Mouse (Mus musculus) heart, adult 8-10 months (tissue): ENCODE results near the gene H2al1a. TPM values are rescaled to one million over a fixed set of nuclear protein-coding genes. Genes with fewer than 3 reads are reported as not detected.
A peak's percentile ranks its signal among the peaks of the same experiment; 100 is the strongest.
"Not testable (repeated sequence)": the region's sequence is repeated elsewhere in the genome, so short reads cannot be mapped to it uniquely, and the experiment has no call there.

Experiments
- DNase-seq: peaks from one replicate; pipeline ENCODE4 v3.0.0; 2022; ENCODE audit warnings: low spot score
- total RNA-seq, 4 experiments: library from RNA; stranded (reverse); gene quantifications; 2 replicates each; pipeline ENCODE4 v1.2.4; 2022

Gene H2al1a
- not detected for total RNA-seq

- not testable (repeated sequence) for DNase-seq
Measured at GRCm38 (mm10) chrX:11298957-11299356, at the start of gene H2al1a. H2al1a (plus strand) TSS chrX:11299257.

GRCm38 (mm10) chrX:11250155-11250554 is 48.9 kb upstream of the H2al1a start:
- DNase-seq = no peak

- no peak for DNase-seq
Measured at GRCm38 (mm10) chrX:11254062-11254461, 45.0 kb upstream of the H2al1a start.

GRCm38 (mm10) chrX:11254521-11255207 is 44.4 kb upstream of the H2al1a start:
- no peak for DNase-seq

- no peak for DNase-seq
Measured at GRCm38 (mm10) chrX:11255564-11256360, 43.3 kb upstream of the H2al1a start.

GRCm38 (mm10) chrX:11264918-11265317 is 34.1 kb upstream of the H2al1a start:
- DNase-seq = no peak

- DNase-seq = peak; percentile 29
Measured at GRCm38 (mm10) chrX:11267791-11268190, 31.3 kb upstream of the H2al1a start.

GRCm38 (mm10) chrX:11269074-11269473 is 30.0 kb upstream of the H2al1a start:
- no peak for DNase-seq

GRCm38 (mm10) chrX:11273190-11273589 is 25.9 kb upstream of the H2al1a start:
- DNase-seq = no peak

GRCm38 (mm10) chrX:11277083-11277482 is 22.0 kb upstream of the H2al1a start:
- DNase-seq = no peak

- DNase-seq = no peak
Measured at GRCm38 (mm10) chrX:11280741-11281140, 18.3 kb upstream of the H2al1a start.

- peak; percentile 7 for DNase-seq
Measured at GRCm38 (mm10) chrX:11288306-11288882, 10.7 kb upstream of the H2al1a start.

GRCm38 (mm10) chrX:11289244-11289643 is 9.8 kb upstream of the H2al1a start:
- DNase-seq = no peak

GRCm38 (mm10) chrX:11302132-11302531 is 3.1 kb downstream of the H2al1a start, which contains the start of gene H2al1b:
H2al1b (plus strand) TSS chrX:11302432.
- DNase-seq = not testable (repeated sequence)

- not testable (repeated sequence) for DNase-seq
Measured at GRCm38 (mm10) chrX:11305355-11305754, 6.3 kb downstream of the H2al1a start, which contains the start of gene H2al1c. H2al1c (plus strand) TSS chrX:11305655.

- DNase-seq = not testable (repeated sequence)
Measured at GRCm38 (mm10) chrX:11308524-11308923, 9.5 kb downstream of the H2al1a start, which contains the start of gene H2al1d. H2al1d (plus strand) TSS chrX:11308824.

- not testable (repeated sequence) for DNase-seq
Measured at GRCm38 (mm10) chrX:11311634-11312033, 12.6 kb downstream of the H2al1a start, which contains the start of gene H2al1e. H2al1e (plus strand) TSS chrX:11311934.

- DNase-seq = not testable (repeated sequence)
Measured at GRCm38 (mm10) chrX:11314858-11315257, 15.8 kb downstream of the H2al1a start, which contains the start of gene H2al1f. H2al1f (plus strand) TSS chrX:11315158.

- not testable (repeated sequence) for DNase-seq
Measured at GRCm38 (mm10) chrX:11317956-11318355, 18.9 kb downstream of the H2al1a start, which contains the start of gene H2al1g. H2al1g (plus strand) TSS chrX:11318256.

- DNase-seq = not testable (repeated sequence)
Measured at GRCm38 (mm10) chrX:11321192-11321591, 22.1 kb downstream of the H2al1a start, which contains the start of gene H2al1h. H2al1h (plus strand) TSS chrX:11321492.

GRCm38 (mm10) chrX:11324359-11324758 is 25.3 kb downstream of the H2al1a start, which contains the start of gene H2al1i:
H2al1i (plus strand) TSS chrX:11324659.
- DNase-seq = not testable (repeated sequence)

GRCm38 (mm10) chrX:11327522-11327921 is 28.5 kb downstream of the H2al1a start, which contains the start of gene H2al1j:
H2al1j (plus strand) TSS chrX:11327822.
- not testable (repeated sequence) for DNase-seq
